Mouse (Mus musculus) right cerebral cortex, postnatal 10 days (tissue): ENCODE data around the gene Fyttd1.

Experiments used
- DNase-seq, 2 experiments: peaks; one replicate each; pipeline ENCODE4 v3.0.0; 2021; ENCODE audit warnings: low spot score in 2 of 2

The Fyttd1 gene

GRCm38 (mm10) chr16:32942694-32943093 lies 65.4 kb downstream of the Fyttd1 start:
- no peak for DNase-seq

- DNase-seq, result no peak
Observed at GRCm38 (mm10) chr16:32945379-32945778, 68.1 kb downstream of the Fyttd1 start.

- DNase-seq, result no peak
Observed at GRCm38 (mm10) chr16:32948016-32948415, 70.7 kb downstream of the Fyttd1 start.

GRCm38 (mm10) chr16:32948656-32949055 lies 71.4 kb downstream of the Fyttd1 start:
- no peak for DNase-seq

- no peak for DNase-seq
Observed at GRCm38 (mm10) chr16:32949281-32949680, 72.0 kb downstream of the Fyttd1 start.

- no peak for DNase-seq
Observed at GRCm38 (mm10) chr16:32951074-32951473, 73.8 kb downstream of the Fyttd1 start.

GRCm38 (mm10) chr16:32953806-32954205 lies 76.5 kb downstream of the Fyttd1 start:
- DNase-seq, result no peak

GRCm38 (mm10) chr16:32954304-32954703 lies 77.0 kb downstream of the Fyttd1 start:
- no peak for DNase-seq

GRCm38 (mm10) chr16:32956889-32957288 lies 79.6 kb downstream of the Fyttd1 start:
- no peak for DNase-seq
